Mouse (Mus musculus): Measurements from ENCODE around the gene Ccdc122. TPM values are rescaled to one million over a fixed set of nuclear protein-coding genes. Genes with fewer than 3 reads are reported as not detected.

The Ccdc122 gene
- polyA plus RNA-seq, 1 experiment, result 2.1 TPM

DNA sequence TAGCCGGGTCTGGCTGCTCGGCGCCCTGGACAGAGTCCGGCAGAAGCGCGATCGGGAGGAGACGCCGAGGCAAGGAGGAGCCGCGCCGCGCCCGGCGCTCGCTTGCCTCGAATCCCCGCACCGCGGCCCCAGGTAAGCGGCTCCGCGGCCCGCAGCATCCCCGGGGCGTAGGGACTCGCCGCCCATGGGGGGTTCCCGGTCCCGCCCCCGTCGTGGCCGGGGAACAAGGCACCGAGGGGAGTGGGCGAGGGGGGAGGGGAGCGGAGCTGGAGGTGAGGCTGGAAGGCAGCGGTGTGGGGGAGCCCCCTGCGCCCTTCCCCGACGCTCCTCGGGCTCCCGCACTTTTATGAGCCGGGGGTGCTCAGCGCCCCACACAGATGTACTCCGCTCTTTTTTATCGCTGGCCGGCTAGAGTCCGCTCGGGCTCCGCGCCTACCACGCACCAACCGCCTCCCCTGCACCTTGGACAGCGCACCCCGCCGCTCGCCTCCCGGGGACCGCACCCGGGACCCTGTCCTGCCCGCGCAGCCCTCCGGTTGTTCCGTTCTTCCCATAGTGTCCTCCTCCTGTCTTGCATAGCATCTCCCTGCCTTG lies 120.4 kb downstream of the Ccdc122 start:
- Histone ChIP-seq H3K27me3 (ENCODE audit: control insufficient read depth, insufficient read depth, insufficient read length) (no peaks in the 10 kb centered on the region), H3K36me3 (ENCODE audit: control insufficient read depth, insufficient read depth) (no peaks in the 10 kb centered on the region), H3K79me2 (ENCODE audit: control insufficient read depth, insufficient read depth) (no peaks in the 10 kb centered on the region), H3K4me3 (ENCODE audit: insufficient read depth, poor library complexity, severe bottlenecking) (peak overlapping the region; percentile 6), H3K79me3 (ENCODE audit: low read depth) (no peaks in the 10 kb centered on the region), H3ac (ENCODE audit: control insufficient read depth, insufficient read length, low read depth) (peak overlapping the region; percentile 27)
- TF ChIP-seq CTCF (IDR thresholded peaks at IDR 0.05; ENCODE audit: control insufficient read depth, insufficient read depth, insufficient read length), result no peak
- no peak for TF ChIP-seq USF1 (IDR thresholded peaks at IDR 0.05; ENCODE audit: low read depth)
- TF ChIP-seq CEBPB (IDR thresholded peaks at IDR 0.05; ENCODE audit: low read depth), result no peak
- no peak for TF ChIP-seq MAX (IDR thresholded peaks at IDR 0.05)
- TF ChIP-seq FOSL1 (IDR thresholded peaks at IDR 0.05; ENCODE audit: insufficient read depth, low read length, poor library complexity, severe bottlenecking), result no peak
- TF ChIP-seq MYOD1 (IDR thresholded peaks at IDR 0.05; ENCODE audit: control insufficient read depth, insufficient read length, low read depth), result no peak
- no peak for TF ChIP-seq MYOG (IDR thresholded peaks at IDR 0.05; ENCODE audit: control insufficient read depth, extremely low read depth, insufficient read length)

DNA sequence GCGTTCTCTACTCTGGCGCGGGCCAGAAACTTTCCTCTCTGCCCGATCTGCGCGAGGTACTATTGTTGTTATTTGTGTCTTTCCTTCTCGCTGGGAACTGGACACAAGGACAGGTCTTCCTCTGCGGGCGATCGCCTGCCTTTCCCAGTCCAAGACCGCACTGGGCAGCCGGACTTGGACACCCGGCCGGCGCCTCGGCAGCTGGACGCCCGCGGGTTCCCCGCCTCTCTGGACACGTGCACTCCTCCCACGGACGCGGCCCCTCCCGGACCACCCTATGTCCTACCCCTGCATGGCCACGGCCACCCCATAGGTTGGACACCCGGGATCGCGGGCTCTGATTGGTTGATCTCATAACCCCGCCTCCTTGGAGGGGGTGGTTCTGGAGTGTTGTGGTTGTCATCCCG lies 120.9 kb downstream of the Ccdc122 start:
- H3K4me3 ChIP-seq (ENCODE audit: insufficient read depth, poor library complexity, severe bottlenecking), result no peak overlapping the region
- H3K79me3 ChIP-seq (ENCODE audit: low read depth), result no peaks in the 10 kb centered on the region
- no peaks in the 10 kb centered on the region for H3K27me3 ChIP-seq (ENCODE audit: control insufficient read depth, insufficient read depth, insufficient read length)
- TF ChIP-seq CEBPB (IDR thresholded peaks at IDR 0.05; ENCODE audit: low read depth) (no peak), MYOD1 (IDR thresholded peaks at IDR 0.05; ENCODE audit: control insufficient read depth, insufficient read length, low read depth) (no peak), MYOG (IDR thresholded peaks at IDR 0.05; ENCODE audit: control insufficient read depth, extremely low read depth, insufficient read length) (no peak), CTCF (IDR thresholded peaks at IDR 0.05; ENCODE audit: control insufficient read depth, insufficient read depth, insufficient read length) (no peak), MAX (IDR thresholded peaks at IDR 0.05) (no peak), USF1 (IDR thresholded peaks at IDR 0.05; ENCODE audit: low read depth) (no peak), FOSL1 (IDR thresholded peaks at IDR 0.05; ENCODE audit: insufficient read depth, low read length, poor library complexity, severe bottlenecking) (no peak)
- no peaks in the 10 kb centered on the region for H3K79me2 ChIP-seq (ENCODE audit: control insufficient read depth, insufficient read depth)
- H3K36me3 ChIP-seq (ENCODE audit: control insufficient read depth, insufficient read depth), result no peaks in the 10 kb centered on the region
- H3ac ChIP-seq (ENCODE audit: control insufficient read depth, insufficient read length, low read depth), result no peak overlapping the region

DNA sequence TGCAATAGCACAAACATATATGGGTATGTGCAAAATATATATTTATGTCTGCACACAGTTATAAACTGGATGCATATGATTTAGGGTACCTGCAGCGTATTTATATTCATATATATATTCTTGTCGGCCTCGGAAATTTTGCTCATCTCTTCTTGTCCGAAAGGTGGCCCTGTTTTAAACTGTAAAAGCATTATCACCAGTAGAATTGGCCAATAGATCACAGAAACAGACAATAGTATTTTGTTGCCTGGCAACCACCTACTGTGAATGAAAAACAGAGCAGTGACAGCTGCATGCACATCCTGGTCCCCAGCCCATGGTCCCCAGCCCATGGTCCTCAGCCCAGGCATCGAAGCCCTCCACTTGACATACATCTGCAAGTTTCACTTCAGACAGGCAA lies 122.8 kb downstream of the Ccdc122 start:
- Histone ChIP-seq H3K79me3 (ENCODE audit: low read depth) (no peaks in the 10 kb centered on the region), H3K79me2 (ENCODE audit: control insufficient read depth, insufficient read depth) (no peaks in the 10 kb centered on the region), H3K4me3 (ENCODE audit: insufficient read depth, poor library complexity, severe bottlenecking) (no peak overlapping the region), H3K27me3 (ENCODE audit: control insufficient read depth, insufficient read depth, insufficient read length) (no peaks in the 10 kb centered on the region), H3K36me3 (ENCODE audit: control insufficient read depth, insufficient read depth) (no peaks in the 10 kb centered on the region), H3ac (ENCODE audit: control insufficient read depth, insufficient read length, low read depth) (no peak overlapping the region)
- TF ChIP-seq CTCF (IDR thresholded peaks at IDR 0.05; ENCODE audit: control insufficient read depth, insufficient read depth, insufficient read length), result no peak
- no peak for TF ChIP-seq CEBPB (IDR thresholded peaks at IDR 0.05; ENCODE audit: low read depth)
- TF ChIP-seq FOSL1 (IDR thresholded peaks at IDR 0.05; ENCODE audit: insufficient read depth, low read length, poor library complexity, severe bottlenecking), result no peak
- TF ChIP-seq MYOD1 (IDR thresholded peaks at IDR 0.05; ENCODE audit: control insufficient read depth, insufficient read length, low read depth), result no peak
- no peak for TF ChIP-seq MAX (IDR thresholded peaks at IDR 0.05)
- TF ChIP-seq USF1 (IDR thresholded peaks at IDR 0.05; ENCODE audit: low read depth), result no peak
- TF ChIP-seq MYOG (IDR thresholded peaks at IDR 0.05; ENCODE audit: control insufficient read depth, extremely low read depth, insufficient read length), result no peak

Other genes with a start within 250 kb of the Ccdc122 start
- 5.4 TPM for gene Lacc1, start 132 bp downstream of the Ccdc122 start, polyA plus RNA-seq (2012; fragmentation: generic; extraction: Trizol)
- gene Enox1, start 120.0 kb downstream of the Ccdc122 start, polyA plus RNA-seq (2012; fragmentation: generic; extraction: Trizol), result 0.75 TPM

Measured in C2C12 (cell line).